Mouse (Mus musculus) thymus, postnatal 25 days (tissue): ENCODE measurements at regions not wholly inside any gene's neighbourhood (a gene's known extent, or its start where the extent isn't known, plus 50 kb on each side); places are given as distances from the start of the nearest gene placed in this dataset.

ENCODE experiments used
- DNase-seq: peaks from one replicate; pipeline ENCODE4 v3.0.0; 2022

DNA sequence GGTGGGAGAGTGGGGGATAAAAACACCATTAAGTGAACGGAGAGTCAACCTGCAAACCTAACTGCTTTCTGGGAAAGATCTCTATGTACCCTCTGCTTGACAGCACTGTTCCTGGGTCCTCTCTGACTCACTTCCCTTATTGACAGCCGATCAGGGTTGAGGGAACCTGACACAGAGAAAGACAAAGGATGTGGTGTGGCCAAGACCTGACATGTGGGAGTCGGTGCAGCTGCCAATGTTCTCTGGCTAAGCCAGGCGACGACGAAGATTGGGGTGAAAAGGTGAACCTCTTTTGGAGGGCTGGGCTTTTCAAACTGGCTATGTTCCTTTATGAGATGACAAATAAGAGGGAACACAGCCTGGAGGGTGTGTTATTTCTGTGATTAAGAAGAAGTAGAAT is 318.6 kb upstream of the Usp25 start:
- DNase-seq, result peak; percentile 35

DNA sequence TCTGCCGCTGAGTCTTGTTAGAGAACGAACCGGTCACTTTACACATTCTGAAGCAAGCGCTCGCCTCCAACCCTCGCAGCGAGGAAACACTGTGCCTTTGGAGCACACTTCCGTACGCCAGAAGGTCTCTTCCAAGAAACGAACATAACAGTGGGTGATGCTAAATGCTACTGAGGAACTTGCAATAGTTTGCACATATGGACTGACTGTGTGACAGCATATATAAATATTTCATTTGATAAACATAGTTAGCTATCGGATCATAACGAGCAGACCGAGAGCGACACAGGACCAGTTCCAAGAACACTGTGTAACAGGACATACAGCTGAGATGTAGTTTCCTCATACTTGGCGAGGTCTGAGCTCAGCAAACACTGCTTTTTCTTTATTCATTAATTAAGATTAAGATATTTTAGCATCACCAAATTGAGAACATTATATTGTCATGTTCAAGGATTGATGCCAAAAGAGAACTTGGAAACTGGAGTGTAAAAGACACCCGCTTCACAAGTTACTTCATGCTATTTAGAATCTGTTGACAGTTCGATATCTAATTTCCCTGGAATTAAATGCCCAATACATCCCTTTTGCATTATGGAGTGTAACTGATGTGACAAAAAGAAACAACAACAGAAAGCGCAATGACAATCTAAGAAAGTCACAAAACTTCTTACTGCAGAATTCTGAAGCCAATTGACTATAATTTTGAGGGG is 314.3 kb upstream of the Nrip1 start:
- no peak for DNase-seq

- no peak for DNase-seq
These were observed 311.9 kb upstream of the Nrip1 start for GRCm38 (mm10) chr16:76685562-76685961.

DNA sequence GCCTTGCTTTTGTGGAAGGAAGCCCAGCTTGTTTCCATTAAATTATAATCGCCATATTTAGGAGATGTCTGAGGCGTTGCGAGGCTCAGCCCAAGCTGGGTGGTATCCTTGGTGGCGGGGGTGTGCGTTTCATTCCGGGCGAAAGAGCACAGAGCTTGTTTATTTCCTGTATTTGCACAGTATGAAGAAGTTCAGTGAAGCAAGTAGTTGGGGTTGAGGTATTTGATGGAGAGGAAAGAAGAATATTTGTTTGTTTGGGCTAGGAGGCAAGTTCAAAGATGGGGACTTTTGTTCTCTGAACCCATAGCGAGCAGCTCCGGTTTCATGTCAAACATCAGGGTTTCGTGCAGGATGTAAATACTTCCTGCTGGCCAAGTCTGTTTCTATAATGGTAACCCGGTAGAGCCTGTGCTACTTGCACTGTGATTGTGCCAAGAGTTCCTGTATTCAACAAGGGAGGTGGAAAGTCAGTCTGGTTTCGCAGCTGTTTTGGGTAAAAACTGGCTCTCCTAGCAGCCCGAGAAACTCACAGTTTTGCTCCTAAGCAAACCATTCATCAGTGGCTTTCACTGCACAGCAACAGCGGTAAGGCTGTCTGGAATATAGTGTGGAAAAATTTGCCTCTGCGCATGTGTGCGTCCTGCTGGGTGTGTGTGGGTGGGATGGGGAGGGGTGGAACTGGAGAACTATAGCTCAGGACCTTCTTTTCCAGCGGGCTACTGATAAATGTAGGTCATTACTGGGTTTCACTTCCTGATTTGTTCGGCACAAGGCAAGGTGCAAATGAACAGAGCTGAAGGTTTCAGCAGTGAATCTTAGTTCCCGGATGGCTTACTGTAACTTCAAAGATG is 306.7 kb upstream of the Nrip1 start:
- DNase-seq, result peak; percentile 57

DNA sequence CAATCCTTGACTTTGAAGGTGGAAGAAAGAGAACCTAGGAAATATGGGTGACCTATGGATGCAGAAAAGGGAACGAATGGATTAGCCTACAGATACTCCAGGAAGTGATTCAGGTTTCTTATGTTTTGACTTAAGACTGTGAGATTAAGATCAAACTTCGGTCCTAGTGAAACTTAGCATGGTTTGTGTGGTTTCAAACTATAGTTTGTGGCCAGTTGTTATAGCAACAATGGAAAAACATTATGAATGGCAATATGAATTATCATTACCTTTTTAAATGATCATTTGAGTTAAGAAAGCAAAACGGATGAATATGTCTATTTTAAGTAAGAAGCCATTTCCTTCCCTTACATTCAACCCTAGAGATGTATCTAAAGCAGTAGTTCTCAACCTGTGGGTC is 305.3 kb upstream of the Nrip1 start:
- DNase-seq, result no peak

DNA sequence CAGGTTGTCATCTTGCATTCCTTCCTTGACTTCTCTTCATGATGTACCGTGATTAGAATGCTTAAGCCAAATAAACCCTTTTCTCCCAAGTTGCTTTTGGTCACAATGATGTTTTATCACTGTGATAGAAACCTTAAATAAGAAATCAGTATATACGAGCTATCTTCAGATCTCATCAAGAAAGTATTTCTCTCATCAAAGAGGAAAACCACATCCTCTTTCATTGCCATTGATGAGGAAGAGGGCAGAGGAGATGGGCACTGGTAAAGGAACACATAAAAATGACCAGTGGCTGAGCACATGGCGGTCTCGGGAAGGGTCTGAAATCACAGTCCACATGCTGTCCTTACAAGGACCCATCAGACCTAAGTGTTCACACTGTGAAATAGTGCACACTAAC is 296.2 kb upstream of the Nrip1 start:
- no peak for DNase-seq

DNA sequence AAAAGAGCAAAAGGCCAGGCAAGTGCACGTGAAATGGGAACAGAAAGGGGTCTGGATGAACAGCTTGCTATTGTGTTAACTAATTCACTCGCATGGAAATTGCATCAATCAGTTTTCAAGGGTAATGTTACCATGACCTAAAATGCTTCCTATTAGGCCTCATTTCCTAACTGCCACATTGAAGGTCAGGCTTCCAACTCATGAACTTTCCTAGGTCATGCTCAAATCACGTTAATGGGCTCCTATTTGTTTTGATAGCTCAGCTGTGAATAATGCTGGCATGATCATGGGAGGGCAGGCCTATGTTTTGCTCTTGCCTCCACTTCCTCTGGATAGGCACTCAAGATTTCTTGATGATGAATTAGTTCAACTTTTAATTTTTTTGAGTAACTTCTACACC is 293.4 kb upstream of the Nrip1 start:
- no peak for DNase-seq

- DNase-seq, result no peak
These were observed 281.5 kb upstream of the Nrip1 start for GRCm38 (mm10) chr16:76655106-76655505.

GRCm38 (mm10) chr16:76644281-76644680 is 270.7 kb upstream of the Nrip1 start:
- no peak for DNase-seq

DNA sequence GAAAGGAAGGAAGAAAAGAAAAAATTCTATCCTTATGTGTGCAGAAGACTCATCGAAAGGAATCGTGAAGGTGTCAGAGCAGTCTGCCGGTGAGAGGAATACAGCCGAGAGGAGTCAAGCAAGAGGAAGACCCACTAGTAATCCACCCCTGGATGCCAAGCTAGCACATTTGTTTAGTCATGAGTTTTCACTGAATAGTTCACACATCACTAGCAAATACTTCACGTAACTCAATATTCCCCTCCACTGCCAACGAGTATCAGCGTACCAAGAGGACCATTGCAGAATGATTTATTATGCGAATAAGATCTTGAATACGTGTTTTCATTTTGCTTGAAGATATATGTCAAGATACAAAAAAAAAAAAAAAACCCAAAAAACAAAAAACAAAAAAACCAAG is 270.2 kb upstream of the Nrip1 start:
- no peak for DNase-seq

DNA sequence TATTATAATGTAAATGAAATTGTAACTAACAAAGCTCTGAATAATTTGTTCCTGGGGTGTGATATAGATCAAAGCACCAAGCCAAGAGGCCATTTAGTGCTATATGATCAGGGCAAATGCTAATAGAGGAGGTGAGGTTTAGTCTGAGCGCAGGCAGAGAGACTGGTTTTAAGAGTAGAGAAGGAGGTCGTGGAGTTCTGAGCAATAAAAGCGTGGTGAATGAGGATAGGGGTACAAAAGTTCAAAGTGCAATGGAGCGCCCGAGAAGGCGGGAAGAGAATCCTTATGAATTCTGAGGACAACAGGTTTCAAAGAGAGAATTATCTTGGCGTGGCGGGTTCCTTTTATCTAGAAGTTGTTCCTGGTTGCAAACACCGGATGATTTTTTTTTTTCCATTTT is 261.5 kb upstream of the Nrip1 start:
- DNase-seq, result no peak

DNA sequence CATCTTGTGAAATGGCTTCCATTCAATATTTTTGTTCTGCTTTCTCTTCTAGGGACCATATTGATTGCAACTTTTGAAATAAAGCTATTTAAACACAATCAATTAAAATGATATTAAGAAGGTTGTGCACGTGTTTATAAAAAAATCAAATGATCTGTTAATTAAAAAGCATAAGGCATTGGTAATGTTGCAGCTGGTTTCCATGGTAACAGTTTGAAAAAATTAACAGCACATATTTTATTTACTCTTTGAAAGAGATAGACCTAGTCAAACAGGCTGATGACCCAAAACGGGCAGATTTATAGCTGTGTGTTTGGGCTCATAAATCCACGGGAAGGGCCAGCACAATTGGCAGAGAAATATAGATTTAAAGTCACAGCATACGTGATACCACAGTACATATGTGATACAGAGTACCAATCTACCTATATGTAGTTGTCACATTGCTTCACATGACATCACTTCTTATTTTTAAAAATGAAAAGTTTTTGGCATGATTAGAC is 260.6 kb upstream of the Nrip1 start:
- no peak for DNase-seq

DNA sequence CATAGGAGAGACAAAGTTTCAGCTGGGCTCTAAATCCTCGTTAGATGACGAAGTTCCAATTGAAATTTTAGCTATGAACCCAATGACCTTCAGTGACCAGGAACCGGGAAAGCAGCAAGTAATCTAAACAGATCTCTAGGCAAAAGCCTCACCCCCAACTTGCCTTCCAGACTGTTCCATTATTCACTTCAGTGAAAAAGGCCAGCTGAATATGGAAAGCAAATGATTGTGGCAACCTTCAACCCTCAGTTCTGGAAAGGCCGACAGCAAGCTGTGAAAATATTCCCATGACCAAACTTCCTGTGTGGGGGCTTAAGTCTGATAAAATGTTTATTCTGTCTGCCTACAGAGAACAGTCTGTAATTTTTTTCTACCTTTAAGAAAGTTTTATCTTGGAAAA is 252.5 kb upstream of the Nrip1 start:
- DNase-seq, result no peak

GRCm38 (mm10) chr16:76621715-76622114 is 248.1 kb upstream of the Nrip1 start:
- DNase-seq, result no peak

- no peak for DNase-seq
These were observed 244.7 kb upstream of the Nrip1 start for GRCm38 (mm10) chr16:76618295-76618694.

DNA sequence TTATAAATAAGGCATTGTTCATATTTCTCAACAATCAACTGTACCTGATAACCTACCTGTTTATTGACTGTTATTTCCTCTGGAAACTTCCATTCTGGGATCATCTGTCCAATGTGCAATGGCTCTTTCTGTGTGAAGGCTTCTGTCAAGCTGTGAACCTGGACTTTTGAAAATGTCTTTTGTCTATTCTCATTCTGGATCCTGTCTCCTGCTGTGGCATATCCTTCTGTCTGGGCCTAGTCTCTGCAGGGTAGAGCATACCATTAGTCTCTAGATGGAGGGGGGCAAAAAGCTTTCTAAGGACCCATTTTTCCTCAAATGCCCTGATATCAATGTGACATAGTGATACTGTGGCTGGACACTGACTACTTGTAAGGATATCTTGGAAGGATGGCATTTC is 237.4 kb upstream of the Nrip1 start:
- no peak for DNase-seq

GRCm38 (mm10) chr16:76604914-76605313 is 231.3 kb upstream of the Nrip1 start:
- DNase-seq, result no peak

GRCm38 (mm10) chr16:76603846-76604258 is 230.2 kb upstream of the Nrip1 start:
- no peak for DNase-seq

GRCm38 (mm10) chr16:76603431-76603830 is 229.8 kb upstream of the Nrip1 start:
- no peak for DNase-seq

GRCm38 (mm10) chr16:76600131-76600530 is 226.5 kb upstream of the Nrip1 start:
- no peak for DNase-seq

- DNase-seq, result no peak
These were observed 218.5 kb upstream of the Nrip1 start for GRCm38 (mm10) chr16:76591956-76592768.

- DNase-seq, result no peak
These were observed 216.2 kb upstream of the Nrip1 start for GRCm38 (mm10) chr16:76589791-76590190.

DNA sequence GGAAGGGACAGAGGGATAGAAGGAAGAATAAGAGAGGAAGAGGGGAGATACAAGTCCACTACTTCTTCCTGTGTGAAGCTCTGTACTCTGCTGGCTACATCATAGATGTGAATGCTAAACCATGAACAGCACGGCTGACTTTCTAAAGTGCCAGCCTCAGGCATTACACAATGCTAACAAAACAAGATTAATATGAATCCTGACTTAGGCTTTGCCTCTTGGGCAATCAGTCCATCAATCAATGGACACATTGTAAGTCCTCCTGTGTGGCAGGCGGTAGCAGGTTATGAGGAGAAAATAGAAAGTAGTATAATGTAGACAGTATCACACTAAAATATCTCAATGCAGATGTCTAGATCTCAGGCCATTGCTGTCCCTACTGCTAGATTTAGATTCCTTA is 203.6 kb upstream of the Nrip1 start:
- DNase-seq, result no peak
